Mouse (Mus musculus) E14TG2a.4 (cell line): ENCODE measurements around the gene Cit.

ENCODE experiments used
- H3K27me3 ChIP-seq: 2 replicates; pipeline ENCODE4 v1.6.1; 2014; ENCODE audit warnings: low read length, control low read depth; ENCODE audit not compliant: insufficient read depth
- H3K36me3 ChIP-seq: 2 replicates; pipeline ENCODE4 v1.6.1; 2014; ENCODE audit warnings: low read length, control low read depth; ENCODE audit not compliant: insufficient read depth
- H3K4me1 ChIP-seq: replicated peaks from 2 replicates; pipeline ENCODE4 v1.6.1; 2014; ENCODE audit warnings: low read depth, low read length, control low read depth
- H3K4me3 ChIP-seq: replicated peaks from 2 replicates; pipeline ENCODE4 v1.5.1; 2014; ENCODE audit warnings: mild to moderate bottlenecking, low read length
- H3K9me3 ChIP-seq: 2 replicates; pipeline ENCODE4 v1.6.1; 2014; ENCODE audit warnings: low read length, control low read depth
- CTCF ChIP-seq: conservative IDR thresholded peaks from 2 replicates; pipeline ENCODE4 v1.5.1; 2014; ENCODE audit warnings: low read length
- NANOG ChIP-seq: IDR thresholded peaks from 2 replicates; pipeline ENCODE4 v1.6.1; 2014; ENCODE audit warnings: borderline replicate concordance, low read length, mixed read lengths
- POU5F1 ChIP-seq: IDR thresholded peaks from 2 replicates; pipeline ENCODE4 v1.6.1; 2014; ENCODE audit warnings: low read length, borderline replicate concordance

Gene Cit

GRCm38 (mm10) chr5:115936851-115937250 is 91.8 kb downstream of the Cit start:
- H3K4me1 ChIP-seq, result peaks cover 58% of the 10 kb centered on the region
- no peak for TF ChIP-seq CTCF
- no peak for TF ChIP-seq POU5F1
- no peak for TF ChIP-seq NANOG
- H3K27me3 ChIP-seq, result no peaks in the 10 kb centered on the region
- H3K36me3 ChIP-seq, result peaks cover 85% of the 10 kb centered on the region
- no peaks in the 10 kb centered on the region for H3K9me3 ChIP-seq
- peak overlapping the region; percentile 55 for H3K4me3 ChIP-seq

DNA sequence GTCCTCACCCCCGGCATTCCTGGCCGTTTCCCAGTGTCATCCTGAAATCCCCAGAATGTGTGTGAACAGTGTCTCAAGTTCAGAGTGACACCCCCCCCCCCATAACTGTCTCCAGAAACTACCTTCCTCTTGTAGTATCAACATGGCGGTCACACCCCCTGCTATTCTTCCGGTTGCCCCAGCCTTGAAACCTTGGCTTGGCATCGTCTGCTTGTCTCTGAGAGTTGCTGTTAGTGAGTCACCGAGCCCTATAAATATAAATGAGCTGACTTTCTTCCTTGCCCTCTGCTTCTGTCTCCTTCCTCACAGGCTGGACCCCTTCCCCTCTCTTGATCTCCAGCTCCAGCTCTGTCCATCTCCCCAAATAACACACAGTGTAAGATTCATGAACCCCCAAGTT is 92.5 kb downstream of the Cit start:
- peaks cover 82% of the 10 kb centered on the region for H3K36me3 ChIP-seq
- H3K27me3 ChIP-seq, result no peaks in the 10 kb centered on the region
- peaks cover 55% of the 10 kb centered on the region for H3K4me1 ChIP-seq
- H3K9me3 ChIP-seq, result no peaks in the 10 kb centered on the region
- no peak for TF ChIP-seq NANOG
- no peak for TF ChIP-seq CTCF
- TF ChIP-seq POU5F1, result no peak
- no peak overlapping the region for H3K4me3 ChIP-seq

GRCm38 (mm10) chr5:115938999-115939398 is 93.9 kb downstream of the Cit start:
- peaks cover 72% of the 10 kb centered on the region for H3K36me3 ChIP-seq
- no peaks in the 10 kb centered on the region for H3K27me3 ChIP-seq
- TF ChIP-seq CTCF, result no peak
- no peak for TF ChIP-seq POU5F1
- no peak for TF ChIP-seq NANOG
- peaks cover 60% of the 10 kb centered on the region for H3K4me1 ChIP-seq
- H3K4me3 ChIP-seq, result peak overlapping the region; percentile 20; the same call in 1 of the 2 replicates
- H3K9me3 ChIP-seq, result no peaks in the 10 kb centered on the region

- TF ChIP-seq CTCF, result peak; percentile 35
- TF ChIP-seq NANOG, result no peak
- TF ChIP-seq POU5F1, result no peak
- Histone ChIP-seq H3K36me3 (peaks cover 68% of the 10 kb centered on the region), H3K9me3 (no peaks in the 10 kb centered on the region), H3K27me3 (no peaks in the 10 kb centered on the region), H3K4me3 (no peak overlapping the region), H3K4me1 (peaks cover 87% of the 10 kb centered on the region)
Measured at GRCm38 (mm10) chr5:115942389-115942788, 97.3 kb downstream of the Cit start.

- peaks cover 68% of the 10 kb centered on the region for H3K36me3 ChIP-seq
- peak overlapping the region; percentile 50 for H3K4me3 ChIP-seq
- H3K4me1 ChIP-seq, result peaks cover 91% of the 10 kb centered on the region
- H3K9me3 ChIP-seq, result no peaks in the 10 kb centered on the region
- H3K27me3 ChIP-seq, result no peaks in the 10 kb centered on the region
- TF ChIP-seq NANOG (no peak), CTCF (no peak), POU5F1 (no peak)
Measured at GRCm38 (mm10) chr5:115944791-115945490, 99.9 kb downstream of the Cit start.

GRCm38 (mm10) chr5:115947622-115948353 is 102.7 kb downstream of the Cit start:
- Histone ChIP-seq H3K27me3 (no peaks in the 10 kb centered on the region), H3K4me3 (no peak overlapping the region), H3K4me1 (peaks cover 97% of the 10 kb centered on the region), H3K36me3 (peaks cover 78% of the 10 kb centered on the region), H3K9me3 (no peaks in the 10 kb centered on the region)
- TF ChIP-seq NANOG (no peak), POU5F1 (no peak), CTCF (no peak)

- no peak overlapping the region for H3K4me3 ChIP-seq
- H3K27me3 ChIP-seq, result no peaks in the 10 kb centered on the region
- TF ChIP-seq CTCF, result peak; percentile 85
- TF ChIP-seq POU5F1, result no peak
- H3K36me3 ChIP-seq, result peaks cover 99% of the 10 kb centered on the region
- no peaks in the 10 kb centered on the region for H3K9me3 ChIP-seq
- H3K4me1 ChIP-seq, result peaks cover 94% of the 10 kb centered on the region
Measured at GRCm38 (mm10) chr5:115950936-115951335, 105.9 kb downstream of the Cit start.

DNA sequence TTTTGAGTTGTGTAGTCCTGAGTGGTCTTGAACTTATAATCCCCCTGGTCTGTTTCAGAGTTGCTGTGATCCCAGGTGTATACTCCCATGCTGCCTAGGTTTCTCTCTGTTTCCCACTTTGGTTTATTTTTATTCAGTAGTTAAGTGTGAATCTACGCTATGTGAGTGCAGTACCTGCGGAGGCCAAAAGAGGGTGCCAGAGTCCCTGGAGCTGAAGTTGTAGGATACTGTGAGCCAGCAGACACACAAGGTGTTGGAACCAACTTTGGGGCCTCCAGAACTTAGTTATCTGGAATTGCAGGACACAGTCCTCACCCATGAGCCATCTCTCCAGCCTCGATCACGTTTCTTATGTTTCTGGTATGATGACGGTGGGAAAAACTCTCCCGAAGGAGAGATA is 108.1 kb downstream of the Cit start:
- Histone ChIP-seq H3K9me3 (peaks cover 2% of the 10 kb centered on the region; the same call in 1 of the 2 replicates), H3K36me3 (peaks cover 93% of the 10 kb centered on the region), H3K4me1 (peaks cover 83% of the 10 kb centered on the region), H3K27me3 (no peaks in the 10 kb centered on the region), H3K4me3 (no peak overlapping the region)
- TF ChIP-seq NANOG (no peak), CTCF (peak; percentile 91)
